Mouse (Mus musculus) ES-Bruce4 (cell line): Measurements from ENCODE around the gene Dlgap4.

Experiments
- CTCF ChIP-seq: IDR thresholded peaks from one replicate; pipeline ENCODE4 v1.8.1; 2011; ENCODE audit warnings: low read depth, low read length
- EP300 ChIP-seq: IDR thresholded peaks from 2 replicates; pipeline ENCODE4 v1.6.1; 2011; ENCODE audit warnings: low read depth, low read length; ENCODE audit not compliant: insufficient read depth
- POLR2A ChIP-seq: IDR thresholded peaks from one replicate; pipeline ENCODE4 v1.8.1; 2011; ENCODE audit warnings: low read length; ENCODE audit not compliant: insufficient read depth

GRCm38 (mm10) chr2:156806886-156807285, 193.4 kb downstream of the Dlgap4 start:
- TF ChIP-seq CTCF (no peak), POLR2A (no peak), EP300 (no peak)
